Mouse (Mus musculus): ENCODE measurements around the gene Srrm4. TPM values are rescaled to one million over a fixed set of nuclear protein-coding genes. Genes with fewer than 3 reads are reported as not detected.

The Srrm4 gene
- polyA plus RNA-seq, 3 experiments from 2014 or later: not detected

GRCm38 (mm10) chr5:116486135-116486534 is 105.5 kb downstream of the Srrm4 start:
- no peak for ATAC-seq

DNA sequence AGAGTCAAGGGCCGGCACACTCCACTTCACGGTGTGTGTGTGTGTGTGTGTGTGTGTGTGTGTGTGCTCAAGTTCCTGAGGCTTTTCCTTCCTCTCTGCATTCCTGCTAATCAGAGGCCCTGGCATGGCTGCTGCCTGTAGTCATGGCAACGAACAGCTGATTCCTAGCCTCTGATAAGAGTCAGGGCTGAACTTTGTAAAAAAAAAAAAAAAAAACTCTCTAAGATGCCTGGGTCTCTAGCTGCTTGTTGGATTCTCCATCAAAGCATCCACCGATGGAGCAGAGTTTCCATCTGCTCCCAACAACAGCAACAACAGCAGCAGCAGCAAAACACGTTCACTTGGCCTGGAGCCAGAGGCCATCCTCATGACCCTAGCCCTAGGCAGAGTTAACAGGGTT is 106.5 kb downstream of the Srrm4 start:
- no peak for ATAC-seq

- ATAC-seq: no peak
Observed at GRCm38 (mm10) chr5:116484236-116484635, 107.4 kb downstream of the Srrm4 start.

DNA sequence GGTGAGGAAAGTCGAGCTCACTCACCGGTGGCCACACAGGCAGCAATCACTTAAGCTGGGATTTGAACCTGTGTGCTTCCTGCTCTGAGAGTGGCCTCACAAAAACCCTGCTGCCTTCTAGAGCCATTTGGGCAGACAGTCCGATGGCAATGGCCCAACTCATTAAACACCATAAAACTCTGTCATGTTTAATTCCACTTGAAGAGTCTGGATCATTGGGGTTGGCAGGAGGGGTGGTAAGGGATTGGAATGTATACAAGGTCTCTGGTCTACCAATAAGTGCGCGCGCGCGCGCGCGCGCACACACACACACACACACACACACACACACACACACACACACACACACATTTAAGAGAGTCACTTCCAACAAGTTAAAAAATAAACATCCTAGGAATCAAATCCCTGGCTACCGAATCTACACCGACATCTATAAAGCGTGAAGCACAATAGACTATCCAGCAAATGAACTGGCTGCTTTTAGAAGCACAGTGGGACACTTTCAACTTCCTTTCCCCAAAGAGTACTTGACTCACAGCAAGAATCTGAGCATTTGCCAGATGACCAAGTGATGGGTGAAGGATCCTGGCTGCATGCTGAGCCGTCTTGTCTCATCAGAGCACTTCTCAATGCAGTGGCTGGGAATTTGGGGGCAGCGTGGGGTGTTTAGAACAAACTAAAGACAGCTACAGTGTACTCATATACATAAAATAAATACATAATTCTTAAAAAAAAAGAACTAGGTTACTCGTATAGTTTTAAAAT is 112.8 kb downstream of the Srrm4 start:
- no peak for ATAC-seq

DNA sequence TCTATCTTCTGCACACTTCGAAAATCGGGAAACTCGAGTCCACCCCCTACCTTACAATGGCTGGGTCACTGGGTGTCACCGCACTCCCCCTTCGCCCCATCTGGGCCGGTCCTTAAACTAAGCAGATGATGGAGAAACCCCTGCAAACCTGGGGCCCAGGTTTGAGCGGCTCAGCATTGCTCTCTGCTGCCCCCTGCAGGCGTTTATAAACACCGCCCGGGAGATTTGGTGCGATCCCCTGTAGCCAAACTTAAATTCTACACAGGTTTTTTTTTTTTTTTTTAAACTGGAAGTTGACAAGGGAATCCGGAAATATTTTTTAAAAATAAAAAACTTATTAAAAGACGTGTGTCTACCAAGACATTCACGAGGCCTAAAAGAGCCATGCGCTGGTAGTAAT is 115.6 kb downstream of the Srrm4 start:
- ATAC-seq: no peak

GRCm38 (mm10) chr5:116461354-116462042 is 130.1 kb downstream of the Srrm4 start:
- no peak for ATAC-seq

DNA sequence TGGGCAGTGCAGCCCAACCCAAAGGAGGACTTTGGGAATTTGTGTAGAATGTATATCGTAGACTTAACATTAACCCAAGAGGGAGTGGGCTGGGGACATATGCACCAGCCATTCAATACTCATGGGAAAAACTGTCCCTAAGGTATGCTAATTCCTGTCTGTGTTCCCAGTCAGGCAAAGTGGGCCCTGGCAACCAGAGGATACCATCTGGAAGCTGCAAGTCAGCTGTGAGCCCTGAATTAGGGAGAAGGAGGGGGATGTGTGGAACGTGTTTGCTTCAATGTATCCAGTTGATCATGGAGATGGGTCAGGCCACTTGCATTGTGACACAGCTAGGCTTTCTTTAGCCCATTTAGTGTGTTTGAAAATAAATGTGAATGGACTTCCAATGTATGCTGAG is 131.6 kb downstream of the Srrm4 start:
- no peak for ATAC-seq

DNA sequence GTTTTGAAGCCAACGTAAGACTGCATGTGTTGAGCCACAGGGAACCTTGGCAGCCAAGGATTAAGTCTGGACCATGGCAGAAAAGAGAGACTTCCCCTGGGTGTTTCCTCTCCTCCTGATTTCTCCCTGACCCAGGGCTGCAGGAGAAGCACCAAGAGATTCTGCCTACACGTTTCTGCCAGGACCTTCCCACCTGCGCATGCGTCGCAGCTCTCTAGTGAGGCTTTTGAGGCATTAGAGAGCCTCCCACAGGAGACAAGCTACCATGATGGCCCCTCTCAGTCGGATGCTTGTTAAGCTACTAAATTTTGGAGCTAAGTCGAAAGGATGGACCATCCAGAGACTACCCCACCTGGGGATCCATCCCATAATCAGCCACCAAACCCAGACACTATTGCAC is 133.8 kb downstream of the Srrm4 start:
- ATAC-seq: no peak

GRCm38 (mm10) chr5:116456796-116457515 is 134.7 kb downstream of the Srrm4 start:
- no peak for ATAC-seq

- ATAC-seq: no peak
Observed at GRCm38 (mm10) chr5:116453401-116453851, 138.2 kb downstream of the Srrm4 start.

- ATAC-seq: no peak
Observed at GRCm38 (mm10) chr5:116450901-116451300, 140.7 kb downstream of the Srrm4 start.

GRCm38 (mm10) chr5:116449522-116450225 is 141.9 kb downstream of the Srrm4 start:
- no peak for ATAC-seq

GRCm38 (mm10) chr5:116448409-116449191 is 143.0 kb downstream of the Srrm4 start:
- ATAC-seq: no peak

DNA sequence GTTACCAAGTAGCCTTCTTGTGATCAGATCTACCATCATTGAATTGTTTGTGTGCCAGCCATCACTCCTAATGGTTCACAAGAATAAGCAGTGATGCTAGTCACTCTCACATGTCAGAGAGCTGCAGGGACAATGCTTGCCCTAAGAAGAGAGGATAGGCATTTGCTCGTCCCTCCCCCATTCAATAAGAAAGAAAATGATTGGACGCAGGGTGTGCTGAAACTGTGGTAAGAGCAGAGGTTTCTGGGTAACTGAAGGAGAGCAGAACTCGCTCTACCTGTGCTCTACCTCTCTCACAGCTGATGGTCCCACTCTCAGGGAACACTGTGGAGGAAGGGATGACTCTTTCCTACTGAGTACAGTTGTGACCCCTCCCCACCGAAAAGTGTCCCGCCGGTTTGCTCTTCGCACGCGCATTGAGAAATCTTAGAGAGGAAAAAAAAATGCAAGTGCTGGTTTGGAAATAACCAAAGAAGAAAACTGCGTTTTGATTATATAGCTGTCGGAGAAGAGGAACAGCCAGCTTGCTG is 143.7 kb downstream of the Srrm4 start:
- ATAC-seq: no peak

GRCm38 (mm10) chr5:116446552-116446951 is 145.1 kb downstream of the Srrm4 start:
- ATAC-seq: no peak

DNA sequence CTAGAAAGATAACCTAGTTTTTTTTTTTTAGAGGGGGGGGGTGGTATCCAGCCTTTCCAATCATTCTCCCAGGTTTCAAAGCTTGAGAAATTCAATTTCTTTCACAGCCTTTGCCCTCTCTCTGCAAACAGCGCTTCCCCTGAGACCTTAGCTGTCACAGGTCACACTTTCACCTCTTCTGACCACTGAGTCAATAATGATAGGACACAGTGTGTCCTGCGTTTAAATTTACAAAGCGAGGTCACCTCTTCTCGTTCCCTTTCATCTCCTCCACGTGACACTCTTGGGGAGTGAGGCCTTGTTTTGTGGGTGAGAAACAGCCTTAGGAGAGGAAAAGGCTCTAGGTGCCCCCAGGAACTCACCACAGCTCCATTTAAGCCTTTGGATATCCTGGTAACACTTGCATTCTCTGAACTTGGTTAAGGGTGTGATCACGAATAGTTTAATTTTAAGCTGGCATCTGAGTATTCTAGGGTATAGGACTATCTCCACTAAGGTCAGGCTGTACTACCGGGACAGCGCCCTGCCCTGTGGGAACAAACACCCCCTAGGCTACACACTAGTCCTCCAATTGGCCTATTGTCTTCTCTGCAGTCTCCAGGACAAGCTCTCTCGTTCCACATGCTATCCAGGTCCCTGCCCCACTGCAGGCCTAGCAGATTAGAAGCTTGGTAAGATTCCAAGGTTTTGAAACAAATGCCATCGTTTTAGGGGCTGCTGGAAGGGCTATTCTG is 145.8 kb downstream of the Srrm4 start:
- ATAC-seq: no peak

DNA sequence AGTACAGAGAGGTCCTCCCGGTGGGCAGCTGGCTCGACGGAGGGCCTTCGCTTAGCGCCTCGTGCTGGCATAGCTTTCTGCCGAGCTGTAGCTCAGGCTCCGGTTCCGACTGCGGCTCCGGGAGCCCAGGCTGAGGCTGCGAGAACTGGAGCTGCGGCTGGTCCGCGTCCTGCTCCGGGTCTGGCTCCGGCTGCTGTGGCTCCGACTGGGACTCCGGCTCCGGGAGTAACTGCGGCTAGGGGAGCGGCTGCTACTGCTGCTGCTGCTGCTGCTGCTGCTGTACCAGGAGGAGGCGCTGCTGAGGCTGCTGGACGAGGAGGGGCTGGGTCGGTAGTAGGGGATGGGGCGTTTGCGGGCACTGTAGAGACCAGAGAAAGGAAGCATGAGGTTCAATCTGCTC is 147.1 kb downstream of the Srrm4 start:
- ATAC-seq: no peak

- no peak for ATAC-seq
Observed at GRCm38 (mm10) chr5:116443459-116443940, 148.1 kb downstream of the Srrm4 start.

- ATAC-seq: no peak
Observed at GRCm38 (mm10) chr5:116442697-116443458, 148.7 kb downstream of the Srrm4 start.

DNA sequence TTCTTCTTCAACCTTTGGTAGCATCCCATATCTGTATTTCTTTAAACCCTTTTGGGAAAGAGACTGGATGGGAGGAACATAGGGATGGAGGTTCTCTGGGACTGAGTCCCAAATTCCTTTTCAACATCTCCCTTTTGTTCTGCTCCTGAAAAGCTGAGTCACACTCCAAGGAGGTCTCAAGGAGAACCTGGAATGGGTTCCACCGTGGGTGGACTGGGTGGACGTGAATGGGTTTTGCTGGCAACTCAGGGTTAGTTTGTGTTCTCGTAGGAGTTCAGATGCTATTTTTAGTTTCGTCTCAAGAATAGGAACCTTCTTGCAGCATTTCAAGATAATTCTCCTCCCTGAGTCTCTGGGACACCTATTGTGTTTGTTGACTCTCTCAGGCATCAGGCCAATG is 151.4 kb downstream of the Srrm4 start:
- ATAC-seq: no peak

Measured in inflammation-experienced regulatory T-cells, adult 6 months (primary cell).